Mouse (Mus musculus): Measurements from ENCODE around the gene Dhx33. TPM values are rescaled to one million over a fixed set of nuclear protein-coding genes. Genes with fewer than 3 reads are reported as not detected.

Gene Dhx33
- polyA plus RNA-seq (2012; rRNA removed), result 33.2 and 46.5 TPM in 2 replicates
- polyA plus RNA-seq (2014; fragmentation: Nextera tagmentation; extraction: Ambion mirVana), result 18.6 and 24.8 TPM in 2 replicates

GRCm38 (mm10) chr11:71004316-71004773, at the start of gene Dhx33:
TSS of gene Dhx33 (minus strand) at chr11:71004437.
- Histone ChIP-seq H3K27me3 (ENCODE audit: control insufficient read depth, insufficient read depth, low read length) (no peaks in the 10 kb centered on the region), H3K27ac (replicated peaks; ENCODE audit: low read depth, low read length) (peak within 1 kb of the TSS; percentile 76; the same call in 1 of the 2 replicates), H3K9ac (ENCODE audit: low read depth, low read length, severe bottlenecking) (peak within 1 kb of the TSS; percentile 70), H3K4me2 (replicated peaks; ENCODE audit: low read depth, low read length, severe bottlenecking) (peak within 1 kb of the TSS; percentile 80), H3K4me1 (ENCODE audit: control insufficient read depth, insufficient read depth, low read length) (peaks cover 12% of the 10 kb centered on the region), H3K4me3 (replicated peaks; ENCODE audit: low read length) (peak within 1 kb of the TSS; percentile 92), H3K36me3 (ENCODE audit: control insufficient read depth, insufficient read depth, low read length) (peaks cover 22% of the 10 kb centered on the region), H3K9me3 (ENCODE audit: control insufficient read depth, low read length) (no peaks in the 10 kb centered on the region)
- ATAC-seq (ENCODE audit: low FRiP score, low read depth) (peak; percentile 98), DNase-seq (ENCODE audit: low spot score) (peak; percentile 99)
- TF ChIP-seq POLR2A (IDR thresholded peaks at IDR 0.05; ENCODE audit: borderline replicate concordance, extremely low read depth, insufficient read depth, insufficient read length), result no peak
- under 1% methylated on average over 35 of the region's 35 CpGs for WGBS

- DNase-seq (ENCODE audit: low spot score), result peak; percentile 55
- no peak for TF ChIP-seq POLR2A (IDR thresholded peaks at IDR 0.05; ENCODE audit: borderline replicate concordance, extremely low read depth, insufficient read depth, insufficient read length)
- WGBS, result 7% methylated on average over 1 of the region's 1 CpGs
- no peaks in the 10 kb centered on the region for H3K27me3 ChIP-seq (ENCODE audit: control insufficient read depth, insufficient read depth, low read length)
- ATAC-seq (ENCODE audit: low FRiP score, low read depth), result no peak
- H3K4me1 ChIP-seq (ENCODE audit: control insufficient read depth, insufficient read depth, low read length), result no peaks in the 10 kb centered on the region
- H3K27ac ChIP-seq (replicated peaks; ENCODE audit: low read depth, low read length), result no peak overlapping the region
- H3K4me3 ChIP-seq (replicated peaks; ENCODE audit: low read length), result no peak overlapping the region
- H3K4me2 ChIP-seq (replicated peaks; ENCODE audit: low read depth, low read length, severe bottlenecking), result no peak overlapping the region
- no peaks in the 10 kb centered on the region for H3K36me3 ChIP-seq (ENCODE audit: control insufficient read depth, insufficient read depth, low read length)
- no peaks in the 10 kb centered on the region for H3K9me3 ChIP-seq (ENCODE audit: control insufficient read depth, low read length)
- H3K9ac ChIP-seq (ENCODE audit: low read depth, low read length, severe bottlenecking), result no peak overlapping the region
These were observed 48.3 kb upstream of the Dhx33 start for GRCm38 (mm10) chr11:71052554-71052953.

- Histone ChIP-seq H3K4me3 (replicated peaks; ENCODE audit: low read length) (no peak overlapping the region), H3K9ac (ENCODE audit: low read depth, low read length, severe bottlenecking) (no peak overlapping the region), H3K36me3 (ENCODE audit: control insufficient read depth, insufficient read depth, low read length) (no peaks in the 10 kb centered on the region), H3K4me2 (replicated peaks; ENCODE audit: low read depth, low read length, severe bottlenecking) (no peak overlapping the region), H3K9me3 (ENCODE audit: control insufficient read depth, low read length) (no peaks in the 10 kb centered on the region), H3K27ac (replicated peaks; ENCODE audit: low read depth, low read length) (no peak overlapping the region), H3K27me3 (ENCODE audit: control insufficient read depth, insufficient read depth, low read length) (no peaks in the 10 kb centered on the region), H3K4me1 (ENCODE audit: control insufficient read depth, insufficient read depth, low read length) (no peaks in the 10 kb centered on the region)
- over 99% methylated on average over 5 of the region's 5 CpGs for WGBS
- ATAC-seq (ENCODE audit: low FRiP score, low read depth), result no peak
- no peak for TF ChIP-seq POLR2A (IDR thresholded peaks at IDR 0.05; ENCODE audit: borderline replicate concordance, extremely low read depth, insufficient read depth, insufficient read length)
- no peak for DNase-seq (ENCODE audit: low spot score)
These were observed 35.5 kb upstream of the Dhx33 start for GRCm38 (mm10) chr11:71039526-71040298.

GRCm38 (mm10) chr11:71033163-71033761, 29.0 kb upstream of the Dhx33 start, which contains the start of gene 6330403K07Rik:
TSS of gene 6330403K07Rik (minus strand) at chr11:71033513.
- under 1% methylated on average over 19 of the region's 31 CpGs for WGBS
- H3K9me3 ChIP-seq (ENCODE audit: control insufficient read depth, low read length), result no peaks in the 10 kb centered on the region

GRCm38 (mm10) chr11:71032491-71033162, 28.4 kb upstream of the Dhx33 start:
- TF ChIP-seq POLR2A (IDR thresholded peaks at IDR 0.05; ENCODE audit: borderline replicate concordance, extremely low read depth, insufficient read depth, insufficient read length), result no peak
- no peaks in the 10 kb centered on the region for H3K9me3 ChIP-seq (ENCODE audit: control insufficient read depth, low read length)
- H3K9ac ChIP-seq (ENCODE audit: low read depth, low read length, severe bottlenecking), result peak overlapping the region; percentile 88
- ATAC-seq (ENCODE audit: low FRiP score, low read depth), result no peak; the same call in 1 of the 2 replicates
- H3K27me3 ChIP-seq (ENCODE audit: control insufficient read depth, insufficient read depth, low read length), result no peaks in the 10 kb centered on the region
- WGBS, result 6% methylated on average over 26 of the region's 26 CpGs
- peak overlapping the region; percentile 59 for H3K4me3 ChIP-seq (replicated peaks; ENCODE audit: low read length)
- DNase-seq (ENCODE audit: low spot score), result no peak
- H3K27ac ChIP-seq (replicated peaks; ENCODE audit: low read depth, low read length), result peak overlapping the region; percentile 91
- H3K4me1 ChIP-seq (ENCODE audit: control insufficient read depth, insufficient read depth, low read length), result peaks cover 9% of the 10 kb centered on the region; the same call in 1 of the 2 replicates
- peak overlapping the region; percentile 67 for H3K4me2 ChIP-seq (replicated peaks; ENCODE audit: low read depth, low read length, severe bottlenecking)
- H3K36me3 ChIP-seq (ENCODE audit: control insufficient read depth, insufficient read depth, low read length), result peaks cover 4% of the 10 kb centered on the region

More at GRCm38 (mm10) chr11:71033163-71033761, 29.0 kb upstream of the Dhx33 start, which contains the start of gene 6330403K07Rik:
- Histone ChIP-seq H3K27ac (replicated peaks; ENCODE audit: low read depth, low read length) (peak within 1 kb of the TSS; percentile 91), H3K4me3 (replicated peaks; ENCODE audit: low read length) (peak within 1 kb of the TSS; percentile 59), H3K27me3 (ENCODE audit: control insufficient read depth, insufficient read depth, low read length) (no peaks in the 10 kb centered on the region), H3K36me3 (ENCODE audit: control insufficient read depth, insufficient read depth, low read length) (no peaks in the 10 kb centered on the region; the same call in 1 of the 2 replicates), H3K4me1 (ENCODE audit: control insufficient read depth, insufficient read depth, low read length) (peaks cover 9% of the 10 kb centered on the region; the same call in 1 of the 2 replicates), H3K4me2 (replicated peaks; ENCODE audit: low read depth, low read length, severe bottlenecking) (peak within 1 kb of the TSS; percentile 67), H3K9ac (ENCODE audit: low read depth, low read length, severe bottlenecking) (peak within 1 kb of the TSS; percentile 88)
- peak; percentile 98; the same call in 1 of the 2 replicates for TF ChIP-seq POLR2A (IDR thresholded peaks at IDR 0.05; ENCODE audit: borderline replicate concordance, extremely low read depth, insufficient read depth, insufficient read length)
- ATAC-seq (ENCODE audit: low FRiP score, low read depth) (peak; percentile 97), DNase-seq (ENCODE audit: low spot score) (peak; percentile 92)

All from limb, embryonic 14.5 days (tissue).